Mouse (Mus musculus) gonadal fat pad, adult 2 months (tissue): ENCODE measurements around the gene Mrgpra1. TPM values are rescaled to one million over a fixed set of nuclear protein-coding genes. Genes with fewer than 3 reads are reported as not detected.
"Not testable (repeated sequence)": the region's sequence is repeated elsewhere in the genome, so short reads cannot be mapped to it uniquely, and the experiment has no call there.

Experiments
- DNase-seq: peaks from one replicate; pipeline ENCODE4 v3.0.0-alpha.2; 2012; ENCODE audit warnings: low read depth
- polyA plus RNA-seq: library from polyadenylated mRNA; depleted of rRNA; stranded (reverse); fragments of >200 nt; gene quantifications from 2 replicates; pipeline ENCODE4 v1.2.3, GENCODE M21; 2012; rRNA removed

Mrgpra1 gene
- not detected in 2 replicates for polyA plus RNA-seq

DNA sequence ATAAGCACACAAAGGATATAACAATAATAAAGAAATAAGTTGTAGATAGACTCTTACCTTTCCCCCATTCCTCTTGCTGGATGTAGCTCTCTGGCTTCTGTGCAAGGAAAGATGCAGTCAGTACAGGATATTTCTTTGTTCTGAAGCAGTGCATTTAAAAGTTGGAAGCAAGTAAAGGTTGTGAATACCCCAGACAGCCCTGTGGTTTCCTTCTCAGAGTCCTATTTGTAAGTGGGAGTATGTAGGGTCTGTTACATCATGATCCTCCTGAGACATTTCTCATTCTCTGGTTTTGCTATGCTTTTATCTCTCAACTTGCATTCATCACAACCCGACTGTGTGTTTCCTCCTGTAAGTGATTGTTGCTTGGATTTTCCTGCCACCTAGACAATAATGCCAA is at the start of gene Mrgpra1:
Gene Mrgpra1 (minus strand): TSS at position 101 of the 400 bp plus-strand sequence.
- no peak for DNase-seq

DNA sequence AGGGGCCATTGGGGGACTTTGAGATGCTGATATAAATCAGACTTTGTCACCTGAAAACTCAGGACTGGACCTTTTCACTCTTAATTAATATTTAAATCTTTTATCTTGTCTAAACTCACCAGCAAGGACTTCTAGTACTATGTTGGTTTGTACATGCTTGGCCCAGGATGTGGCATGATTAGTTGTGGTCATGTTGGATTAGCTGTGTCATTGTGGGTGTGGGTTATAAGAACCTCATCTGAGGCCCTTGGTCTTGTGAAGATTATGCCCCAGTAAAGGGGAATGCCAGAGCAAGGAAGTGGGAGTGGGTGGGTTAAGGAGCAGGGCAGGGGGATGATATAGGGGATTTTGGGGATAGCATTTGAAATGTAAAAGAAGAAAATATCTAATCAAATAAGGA is 47.1 kb upstream of the Mrgpra1 start:
- no peak for DNase-seq

DNA sequence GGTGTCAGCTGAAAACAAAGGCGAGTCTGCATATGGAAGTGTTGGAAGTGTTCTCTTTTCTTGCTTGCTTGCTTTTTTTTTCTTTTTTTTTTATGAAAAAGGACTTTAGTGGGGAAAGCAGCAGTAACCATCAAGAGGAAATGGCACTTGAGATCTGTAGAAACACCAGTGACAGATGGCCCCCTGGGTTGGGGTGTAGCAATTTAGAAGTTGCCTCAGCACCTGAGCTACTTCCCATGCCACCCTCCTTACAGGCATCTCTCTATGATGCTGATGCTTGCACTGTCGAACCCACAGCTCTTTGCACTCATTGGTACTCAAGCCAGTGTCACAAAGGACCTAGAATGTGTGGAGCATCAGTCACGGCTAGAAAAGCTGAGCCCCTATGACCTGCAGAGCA is 5.6 kb downstream of the Mrgpra1 start:
- DNase-seq = no peak

DNA sequence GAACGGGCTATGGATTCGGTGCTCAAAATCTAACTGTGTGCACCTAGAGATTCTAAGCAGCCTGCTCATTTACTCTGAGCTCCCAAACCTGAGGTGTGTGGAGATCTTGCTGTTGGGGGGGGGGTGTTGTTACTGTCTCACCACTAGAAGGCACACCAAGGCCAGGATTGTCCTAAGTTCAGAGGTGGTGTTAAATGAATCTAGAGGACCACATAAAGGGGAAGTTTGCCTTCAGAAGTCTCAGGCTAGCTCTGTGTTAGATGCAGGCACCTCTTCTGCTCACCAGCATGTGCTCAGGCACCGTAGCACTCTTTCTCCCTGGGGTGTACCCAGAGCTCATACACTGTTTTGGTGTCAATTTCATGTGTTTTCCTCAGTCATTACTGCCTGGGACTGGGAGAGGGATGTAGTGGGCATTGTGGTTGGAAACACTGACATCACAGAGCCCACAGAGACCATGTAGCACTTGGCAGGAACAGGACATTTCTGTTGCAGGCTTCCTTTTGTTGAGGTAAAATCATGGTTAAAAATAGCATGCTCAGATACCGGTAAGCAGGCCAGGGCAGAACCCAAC is 8.0 kb downstream of the Mrgpra1 start:
- DNase-seq = no peak

DNA sequence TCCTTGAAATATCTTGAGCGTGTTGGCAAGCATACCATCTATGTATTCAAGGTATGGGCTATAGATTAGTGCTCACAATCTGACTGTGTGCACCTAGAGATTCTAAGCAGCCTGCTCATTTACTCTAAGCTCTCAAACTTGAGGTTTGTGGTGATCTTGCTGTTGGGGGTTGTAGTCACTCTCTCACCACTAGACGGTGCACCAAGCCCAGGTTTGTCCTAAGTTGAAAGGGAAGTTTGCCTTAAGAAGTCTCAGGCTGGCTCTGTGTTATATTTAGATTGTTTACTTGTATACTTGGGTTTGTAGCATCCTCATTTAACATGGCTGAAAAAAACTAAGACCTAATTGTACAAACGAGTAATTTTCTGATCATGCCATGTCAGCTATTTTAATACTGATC is 12.2 kb downstream of the Mrgpra1 start:
- DNase-seq = not testable (repeated sequence)

DNA sequence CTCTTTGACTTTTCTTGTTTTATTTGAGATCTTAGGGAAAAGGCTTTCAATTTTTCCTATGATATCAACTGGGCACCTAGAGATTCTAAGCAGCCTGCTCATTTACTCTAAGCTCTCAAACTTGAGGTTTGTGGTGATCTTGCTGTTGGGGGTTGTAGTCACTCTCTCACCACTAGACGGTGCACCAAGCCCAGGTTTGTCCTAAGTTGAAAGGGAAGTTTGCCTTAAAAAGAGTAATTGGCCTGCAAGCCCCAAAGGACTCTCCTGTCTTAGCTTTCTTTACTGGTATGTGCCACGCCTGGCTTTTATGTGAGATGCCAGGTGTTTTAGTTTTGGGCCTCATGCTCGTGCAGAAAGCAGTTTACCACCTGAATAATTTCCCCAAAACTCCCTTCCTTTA is 12.7 kb downstream of the Mrgpra1 start:
- DNase-seq = not testable (repeated sequence)

DNA sequence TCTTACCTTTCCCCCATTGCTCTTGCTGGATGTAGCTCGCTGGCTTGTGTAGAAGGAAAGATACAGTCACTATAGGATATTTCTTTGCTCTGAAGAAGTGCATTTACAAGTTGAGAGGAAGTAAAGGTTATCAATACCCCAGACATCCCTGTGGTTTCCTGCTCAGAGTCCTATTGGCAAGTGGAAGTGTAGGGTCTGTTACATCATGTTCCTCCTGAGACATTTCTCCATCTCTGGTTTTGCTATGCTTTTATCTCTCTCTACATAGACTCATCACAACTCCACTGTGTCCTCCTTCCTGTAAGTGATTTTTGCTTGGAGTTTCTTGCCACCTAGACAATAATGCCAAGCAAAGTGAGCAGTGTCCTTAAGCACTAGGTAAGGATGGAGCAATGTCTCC is 35.7 kb downstream of the Mrgpra1 start:
- no peak for DNase-seq

DNA sequence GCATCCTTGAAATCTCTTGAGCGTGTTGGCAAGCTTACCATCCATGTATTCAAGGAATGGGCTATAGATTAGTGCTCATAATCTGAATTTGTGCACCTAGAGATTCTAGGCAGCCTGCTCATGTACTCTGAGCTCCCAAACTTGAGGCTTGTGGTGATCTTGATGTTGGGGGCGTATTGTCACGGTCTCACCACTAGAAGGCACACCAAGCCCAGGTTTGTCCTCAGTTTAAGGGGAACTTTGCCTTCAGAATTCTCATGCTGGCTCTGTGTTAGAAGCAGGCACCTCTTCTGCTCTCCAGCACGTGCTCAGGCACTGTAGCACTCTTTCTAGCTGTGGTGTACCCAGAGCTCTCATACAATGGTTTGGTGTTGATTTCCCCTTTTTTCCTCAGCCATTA is 41.8 kb downstream of the Mrgpra1 start:
- no peak for DNase-seq

- no peak for DNase-seq
These were observed 44.2 kb downstream of the Mrgpra1 start for GRCm38 (mm10) chr7:47309855-47310254.

GRCm38 (mm10) chr7:47304661-47305060 is 49.4 kb downstream of the Mrgpra1 start:
- not testable (repeated sequence) for DNase-seq

DNA sequence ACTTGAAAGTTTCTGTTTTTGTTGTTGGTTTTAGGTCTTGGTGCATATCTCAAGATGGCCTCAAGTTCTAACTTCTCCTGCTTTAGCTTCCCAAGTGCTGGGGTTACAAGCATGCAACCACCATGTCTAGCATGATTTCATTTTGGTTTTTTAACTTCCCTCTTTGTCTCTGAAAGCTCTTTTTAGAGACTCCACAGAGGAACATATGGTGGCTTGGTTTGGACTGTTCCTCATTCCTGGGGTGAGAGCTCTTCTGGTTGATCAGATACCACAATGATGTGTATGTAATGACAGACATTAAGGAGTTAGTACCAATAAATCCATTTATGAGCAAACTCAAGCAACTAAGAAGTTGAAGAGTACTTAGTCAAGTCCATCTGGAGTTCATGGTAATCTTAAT is 54.4 kb downstream of the Mrgpra1 start:
- DNase-seq = not testable (repeated sequence)

Other genes with a start within 250 kb of the Mrgpra1 start
- 65.1 and 69.4 TPM in 2 replicates for gene Ptpn5, start 220.6 kb downstream of the Mrgpra1 start, polyA plus RNA-seq
- gene Mrgpra6, start 149.3 kb downstream of the Mrgpra1 start, polyA plus RNA-seq = not detected in 2 replicates
- not detected in 2 replicates for gene Mrgpra9, start 101.4 kb downstream of the Mrgpra1 start, polyA plus RNA-seq
- gene Mrgpra2a, start 97.9 kb upstream of the Mrgpra1 start, polyA plus RNA-seq = not detected in 2 replicates
- not detected in 2 replicates for gene Mrgpra2b, start 174.6 kb upstream of the Mrgpra1 start, polyA plus RNA-seq
- gene Mrgpra3, start 247.1 kb upstream of the Mrgpra1 start, polyA plus RNA-seq = not detected in 2 replicates